Mouse (Mus musculus): ENCODE measurements around the gene Klhdc10. TPM values are rescaled to one million over a fixed set of nuclear protein-coding genes. Genes with fewer than 3 reads are reported as not detected.

Klhdc10 gene
- polyA plus RNA-seq, 1 experiment from 2014 or later, result 42.8 TPM

- Histone ChIP-seq H3K27me3 (ENCODE audit: control insufficient read depth, insufficient read depth, low read length) (no peaks in the 10 kb centered on the region), H3K9ac (ENCODE audit: low read depth, low read length) (0 out of 2 replicates have a peak overlapping the region, but pooled peaks have one; percentile 23), H3K9me3 (ENCODE audit: control insufficient read depth, low read length) (no peaks in the 10 kb centered on the region), H3K27ac (ENCODE audit: low read depth, low read length) (no peak overlapping the region), H3K36me3 (ENCODE audit: control insufficient read depth, insufficient read depth, low read length) (no peaks in the 10 kb centered on the region), H3K4me1 (ENCODE audit: control insufficient read depth, insufficient read depth, low read length) (peaks cover 13% of the 10 kb centered on the region), H3K4me2 (replicated peaks; ENCODE audit: low read depth, low read length) (no peak overlapping the region), H3K4me3 (ENCODE audit: low read length) (no peak overlapping the region)
- peak; percentile 40; the same call in 1 of the 2 replicates for ATAC-seq (ENCODE audit: low FRiP score, low TSS enrichment)
- WGBS, result 51% methylated on average over 12 of the region's 12 CpGs
Measured at GRCm38 (mm10) chr6:30468684-30469083, 67.0 kb downstream of the Klhdc10 start.

- no peak for ATAC-seq (ENCODE audit: low FRiP score, low TSS enrichment)
- 81% methylated on average over 12 of the region's 12 CpGs for WGBS
- H3K36me3 ChIP-seq (ENCODE audit: control insufficient read depth, insufficient read depth, low read length), result no peaks in the 10 kb centered on the region
- no peak overlapping the region for H3K4me3 ChIP-seq (ENCODE audit: low read length)
- no peaks in the 10 kb centered on the region for H3K27me3 ChIP-seq (ENCODE audit: control insufficient read depth, insufficient read depth, low read length)
- no peak overlapping the region for H3K4me2 ChIP-seq (replicated peaks; ENCODE audit: low read depth, low read length)
- H3K27ac ChIP-seq (ENCODE audit: low read depth, low read length), result no peak overlapping the region
- peaks cover 13% of the 10 kb centered on the region; the same call in 1 of the 2 replicates for H3K4me1 ChIP-seq (ENCODE audit: control insufficient read depth, insufficient read depth, low read length)
- no peak overlapping the region for H3K9ac ChIP-seq (ENCODE audit: low read depth, low read length)
- H3K9me3 ChIP-seq (ENCODE audit: control insufficient read depth, low read length), result no peaks in the 10 kb centered on the region
Measured at GRCm38 (mm10) chr6:30469370-30469769, 67.7 kb downstream of the Klhdc10 start.

- H3K4me2 ChIP-seq (replicated peaks; ENCODE audit: low read depth, low read length), result no peak overlapping the region
- H3K9ac ChIP-seq (ENCODE audit: low read depth, low read length), result no peak overlapping the region
- no peak overlapping the region for H3K4me3 ChIP-seq (ENCODE audit: low read length)
- peaks cover 8% of the 10 kb centered on the region; the same call in 1 of the 2 replicates for H3K4me1 ChIP-seq (ENCODE audit: control insufficient read depth, insufficient read depth, low read length)
- WGBS, result 76% methylated on average over 3 of the region's 3 CpGs
- H3K27me3 ChIP-seq (ENCODE audit: control insufficient read depth, insufficient read depth, low read length), result no peaks in the 10 kb centered on the region
- H3K36me3 ChIP-seq (ENCODE audit: control insufficient read depth, insufficient read depth, low read length), result no peaks in the 10 kb centered on the region
- no peak for ATAC-seq (ENCODE audit: low FRiP score, low TSS enrichment)
- no peak overlapping the region for H3K27ac ChIP-seq (ENCODE audit: low read depth, low read length)
- H3K9me3 ChIP-seq (ENCODE audit: control insufficient read depth, low read length), result no peaks in the 10 kb centered on the region
Measured at GRCm38 (mm10) chr6:30471706-30472105, 70.0 kb downstream of the Klhdc10 start.

GRCm38 (mm10) chr6:30476025-30476765 lies 74.5 kb downstream of the Klhdc10 start:
- Histone ChIP-seq H3K4me2 (replicated peaks; ENCODE audit: low read depth, low read length) (no peak overlapping the region), H3K36me3 (ENCODE audit: control insufficient read depth, insufficient read depth, low read length) (peaks cover 36% of the 10 kb centered on the region), H3K4me3 (ENCODE audit: low read length) (no peak overlapping the region), H3K9me3 (ENCODE audit: control insufficient read depth, low read length) (no peaks in the 10 kb centered on the region), H3K9ac (ENCODE audit: low read depth, low read length) (no peak overlapping the region), H3K27me3 (ENCODE audit: control insufficient read depth, insufficient read depth, low read length) (no peaks in the 10 kb centered on the region), H3K4me1 (ENCODE audit: control insufficient read depth, insufficient read depth, low read length) (no peaks in the 10 kb centered on the region), H3K27ac (ENCODE audit: low read depth, low read length) (no peak overlapping the region)
- WGBS, result 61% methylated on average over 10 of the region's 10 CpGs
- ATAC-seq (ENCODE audit: low FRiP score, low TSS enrichment), result no peak

- Histone ChIP-seq H3K27me3 (ENCODE audit: control insufficient read depth, insufficient read depth, low read length) (no peaks in the 10 kb centered on the region), H3K9me3 (ENCODE audit: control insufficient read depth, low read length) (no peaks in the 10 kb centered on the region), H3K4me3 (ENCODE audit: low read length) (no peak overlapping the region), H3K9ac (ENCODE audit: low read depth, low read length) (no peak overlapping the region), H3K4me2 (replicated peaks; ENCODE audit: low read depth, low read length) (no peak overlapping the region), H3K4me1 (ENCODE audit: control insufficient read depth, insufficient read depth, low read length) (no peaks in the 10 kb centered on the region), H3K36me3 (ENCODE audit: control insufficient read depth, insufficient read depth, low read length) (peaks cover 43% of the 10 kb centered on the region), H3K27ac (ENCODE audit: low read depth, low read length) (no peak overlapping the region)
- ATAC-seq (ENCODE audit: low FRiP score, low TSS enrichment), result no peak
- WGBS, result 85% methylated on average over 8 of the region's 8 CpGs
Measured at GRCm38 (mm10) chr6:30477210-30477714, 75.6 kb downstream of the Klhdc10 start.

- Histone ChIP-seq H3K27me3 (ENCODE audit: control insufficient read depth, insufficient read depth, low read length) (no peaks in the 10 kb centered on the region), H3K9me3 (ENCODE audit: control insufficient read depth, low read length) (no peaks in the 10 kb centered on the region), H3K4me3 (ENCODE audit: low read length) (no peak overlapping the region), H3K4me1 (ENCODE audit: control insufficient read depth, insufficient read depth, low read length) (no peaks in the 10 kb centered on the region), H3K4me2 (replicated peaks; ENCODE audit: low read depth, low read length) (no peak overlapping the region), H3K27ac (ENCODE audit: low read depth, low read length) (no peak overlapping the region), H3K9ac (ENCODE audit: low read depth, low read length) (no peak overlapping the region), H3K36me3 (ENCODE audit: control insufficient read depth, insufficient read depth, low read length) (peaks cover 48% of the 10 kb centered on the region)
- ATAC-seq (ENCODE audit: low FRiP score, low TSS enrichment), result no peak
- 91% methylated on average over 6 of the region's 6 CpGs for WGBS
Measured at GRCm38 (mm10) chr6:30477784-30478183, 76.1 kb downstream of the Klhdc10 start.

- Histone ChIP-seq H3K27me3 (ENCODE audit: control insufficient read depth, insufficient read depth, low read length) (no peaks in the 10 kb centered on the region), H3K9ac (ENCODE audit: low read depth, low read length) (no peak overlapping the region), H3K4me1 (ENCODE audit: control insufficient read depth, insufficient read depth, low read length) (no peaks in the 10 kb centered on the region), H3K9me3 (ENCODE audit: control insufficient read depth, low read length) (no peaks in the 10 kb centered on the region), H3K36me3 (ENCODE audit: control insufficient read depth, insufficient read depth, low read length) (peaks cover 57% of the 10 kb centered on the region), H3K4me2 (replicated peaks; ENCODE audit: low read depth, low read length) (no peak overlapping the region), H3K27ac (ENCODE audit: low read depth, low read length) (no peak overlapping the region), H3K4me3 (ENCODE audit: low read length) (no peak overlapping the region)
- ATAC-seq (ENCODE audit: low FRiP score, low TSS enrichment), result no peak
- WGBS, result 96% methylated on average over 3 of the region's 3 CpGs
Measured at GRCm38 (mm10) chr6:30479418-30479817, 77.8 kb downstream of the Klhdc10 start.

GRCm38 (mm10) chr6:30482908-30483307 lies 81.2 kb downstream of the Klhdc10 start:
- H3K9me3 ChIP-seq (ENCODE audit: control insufficient read depth, low read length), result no peaks in the 10 kb centered on the region
- H3K9ac ChIP-seq (ENCODE audit: low read depth, low read length), result no peak overlapping the region
- no peak for ATAC-seq (ENCODE audit: low FRiP score, low TSS enrichment)
- no peaks in the 10 kb centered on the region for H3K4me1 ChIP-seq (ENCODE audit: control insufficient read depth, insufficient read depth, low read length)
- H3K27me3 ChIP-seq (ENCODE audit: control insufficient read depth, insufficient read depth, low read length), result no peaks in the 10 kb centered on the region
- no peak overlapping the region for H3K4me3 ChIP-seq (ENCODE audit: low read length)
- peaks cover 86% of the 10 kb centered on the region for H3K36me3 ChIP-seq (ENCODE audit: control insufficient read depth, insufficient read depth, low read length)
- H3K4me2 ChIP-seq (replicated peaks; ENCODE audit: low read depth, low read length), result no peak overlapping the region
- 93% methylated on average over 2 of the region's 2 CpGs for WGBS
- no peak overlapping the region for H3K27ac ChIP-seq (ENCODE audit: low read depth, low read length)

- Histone ChIP-seq H3K27ac (ENCODE audit: low read depth, low read length) (no peak overlapping the region), H3K36me3 (ENCODE audit: control insufficient read depth, insufficient read depth, low read length) (peaks cover 81% of the 10 kb centered on the region), H3K4me2 (replicated peaks; ENCODE audit: low read depth, low read length) (no peak overlapping the region), H3K4me3 (ENCODE audit: low read length) (no peak overlapping the region), H3K9me3 (ENCODE audit: control insufficient read depth, low read length) (no peaks in the 10 kb centered on the region), H3K9ac (ENCODE audit: low read depth, low read length) (no peak overlapping the region), H3K27me3 (ENCODE audit: control insufficient read depth, insufficient read depth, low read length) (no peaks in the 10 kb centered on the region), H3K4me1 (ENCODE audit: control insufficient read depth, insufficient read depth, low read length) (no peaks in the 10 kb centered on the region)
- WGBS, result 91% methylated on average over 6 of the region's 6 CpGs
- ATAC-seq (ENCODE audit: low FRiP score, low TSS enrichment), result no peak
Measured at GRCm38 (mm10) chr6:30486504-30486903, 84.8 kb downstream of the Klhdc10 start.
